Mouse (Mus musculus) CH12.LX (cell line): Measurements from ENCODE around the gene Xcl1. TPM values are rescaled to one million over a fixed set of nuclear protein-coding genes. Genes with fewer than 3 reads are reported as not detected.

ENCODE experiments used
- DNase-seq: peaks from one replicate; pipeline ENCODE4 v3.0.0-alpha.2; 2013; ENCODE audit errors: extremely low read depth
- H3K27ac ChIP-seq: 2 replicates; pipeline ENCODE4 v1.5.1; 2012; ENCODE audit warnings: low read depth, mild to moderate bottlenecking, control low read depth, moderate library complexity; ENCODE audit not compliant: insufficient read depth
- H3K27me3 ChIP-seq: replicated peaks from 2 replicates; pipeline ENCODE3; 2012; ENCODE audit warnings: inconsistent platforms
- H3K36me3 ChIP-seq, 2 experiments: replicated peaks in 1 of 2; 2 replicates each; pipeline versions ENCODE3 to v1.6.1; 2012; ENCODE audit warnings: inconsistent platforms in 1 of 2, low read length in 1 of 2, mild to moderate bottlenecking in 1 of 2, mixed read lengths in 1 of 2, moderate library complexity in 1 of 2; ENCODE audit not compliant: control insufficient read depth in 1 of 2, insufficient read depth in 1 of 2
- H3K4me1 ChIP-seq, 2 experiments: 2 replicates each; pipeline ENCODE4 v1.6.1; 2012; ENCODE audit warnings: inconsistent platforms in 1 of 2, moderate library complexity in 1 of 2; ENCODE audit not compliant: insufficient read depth in 2 of 2, control insufficient read depth in 1 of 2
- H3K4me2 ChIP-seq: 2 replicates; pipeline ENCODE4 v1.6.1; 2012; ENCODE audit warnings: low read depth, mild to moderate bottlenecking, control low read depth; ENCODE audit not compliant: poor library complexity, insufficient read depth, severe bottlenecking
- H3K4me3 ChIP-seq, 3 experiments: fragments of 150-350 bp in 1 of 3; sonication (generic) in 1 of 3; replicated peaks in 1 of 3; 2 replicates each; pipeline versions ENCODE3 to v1.5.1; 2011 to 2012; ENCODE audit warnings: low read depth in 2 of 3, low read length in 2 of 3, mild to moderate bottlenecking in 2 of 3, moderate library complexity in 2 of 3, control low read depth in 1 of 3, improper control_type of control experiment in 1 of 3, inconsistent platforms in 1 of 3, mixed read lengths in 1 of 3; ENCODE audit not compliant: poor library complexity in 1 of 3
- H3K79me2 ChIP-seq: replicated peaks from 2 replicates; pipeline ENCODE4 v1.6.1; 2012; ENCODE audit warnings: mild to moderate bottlenecking, moderate library complexity; ENCODE audit not compliant: control insufficient read depth, poor library complexity, insufficient read depth, severe bottlenecking; ENCODE audit errors: extremely low read depth
- H3K9ac ChIP-seq: 2 replicates; pipeline ENCODE4 v1.6.1; 2012; ENCODE audit warnings: low read depth, mild to moderate bottlenecking, control low read depth, moderate library complexity; ENCODE audit not compliant: insufficient read depth
- H3K9me3 ChIP-seq: replicated peaks from 2 replicates; pipeline ENCODE3; 2012; ENCODE audit warnings: low read length, inconsistent platforms, mixed read lengths
- BHLHE40 ChIP-seq: IDR thresholded peaks from 2 replicates; pipeline ENCODE4 v1.6.1; 2011; ENCODE audit warnings: mild to moderate bottlenecking, low read depth, low read length, improper control_type of control experiment
- CHD1 ChIP-seq: IDR thresholded peaks from 2 replicates; pipeline ENCODE4 v1.6.1; 2012; ENCODE audit warnings: low read depth, low read length, improper control_type of control experiment, inconsistent platforms
- CHD2 ChIP-seq: IDR thresholded peaks from 2 replicates; pipeline ENCODE4 v1.6.1; 2011; ENCODE audit warnings: low read length, improper control_type of control experiment
- ELF1 ChIP-seq: IDR thresholded peaks from 2 replicates; pipeline ENCODE4 v1.6.1; 2014; ENCODE audit warnings: low read depth, mild to moderate bottlenecking, inconsistent platforms, low read length, improper control_type of control experiment
- GABPA ChIP-seq: IDR thresholded peaks from 2 replicates; pipeline ENCODE4 v1.6.1; 2012; ENCODE audit warnings: low read depth, low read length, improper control_type of control experiment, inconsistent platforms; ENCODE audit not compliant: insufficient replicate concordance
- HCFC1 ChIP-seq: IDR thresholded peaks from 2 replicates; pipeline ENCODE4 v1.6.1; 2012; ENCODE audit warnings: low read depth, mild to moderate bottlenecking, inconsistent platforms, low read length, improper control_type of control experiment
- JUN ChIP-seq: IDR thresholded peaks from 2 replicates; pipeline ENCODE4 v1.6.1; 2011; ENCODE audit warnings: low read depth, mild to moderate bottlenecking, low read length, improper control_type of control experiment, moderate library complexity; ENCODE audit not compliant: insufficient read depth
- JUND ChIP-seq: conservative IDR thresholded peaks from 2 replicates; pipeline ENCODE4 v1.6.1; 2011; ENCODE audit warnings: low read depth, low read length, improper control_type of control experiment
- KAT2A ChIP-seq: IDR thresholded peaks from 2 replicates; pipeline ENCODE4 v1.6.1; 2012; ENCODE audit warnings: low read length, improper control_type of control experiment, inconsistent platforms; ENCODE audit not compliant: insufficient replicate concordance
- MAFK ChIP-seq: IDR thresholded peaks from 2 replicates; pipeline ENCODE4 v1.6.1; 2011; ENCODE audit warnings: low read length, improper control_type of control experiment; ENCODE audit not compliant: insufficient replicate concordance
- MAX ChIP-seq: IDR thresholded peaks from 2 replicates; pipeline ENCODE4 v1.6.1; 2011; ENCODE audit warnings: low read length, improper control_type of control experiment
- MEF2A ChIP-seq: IDR thresholded peaks from 2 replicates; pipeline ENCODE4 v1.6.1; 2014; ENCODE audit warnings: low read depth, mild to moderate bottlenecking, inconsistent platforms, low read length, improper control_type of control experiment, borderline replicate concordance
- NELFE ChIP-seq: IDR thresholded peaks from 2 replicates; pipeline ENCODE4 v1.6.1; 2011; ENCODE audit warnings: low read depth, low read length, improper control_type of control experiment
- RAD21 ChIP-seq: IDR thresholded peaks from 2 replicates; pipeline ENCODE4 v1.6.1; 2011; ENCODE audit warnings: low read depth, mild to moderate bottlenecking, low read length, improper control_type of control experiment, moderate library complexity
- SIN3A ChIP-seq: IDR thresholded peaks from 2 replicates; pipeline ENCODE4 v1.6.1; 2012; ENCODE audit warnings: low read length, improper control_type of control experiment, inconsistent platforms
- UBTF ChIP-seq: IDR thresholded peaks from 2 replicates; pipeline ENCODE4 v1.6.1; 2012; ENCODE audit warnings: low read depth, mild to moderate bottlenecking, inconsistent platforms, low read length, improper control_type of control experiment, moderate library complexity
- USF2 ChIP-seq: conservative IDR thresholded peaks from 2 replicates; pipeline ENCODE4 v1.6.1; 2011; ENCODE audit warnings: low read depth, low read length, improper control_type of control experiment
- ZKSCAN1 ChIP-seq: IDR thresholded peaks from 2 replicates; pipeline ENCODE4 v1.6.1; 2012; ENCODE audit warnings: low read depth, inconsistent platforms, low read length, improper control_type of control experiment, borderline replicate concordance
- ZNF384 ChIP-seq: IDR thresholded peaks from 2 replicates; pipeline ENCODE4 v1.6.1; 2012; ENCODE audit warnings: low read depth, low read length, improper control_type of control experiment, inconsistent platforms
- dilution Hi-C: fragments of 300-500 bp; cut with MboI; formaldehyde crosslinking; loops from 2 replicates; pipeline ENCODE4 v1.14.3; 2020; ENCODE audit warnings: low sequenced_read_pairs; ENCODE audit not compliant: extremely low pct_unique_long_range_greater_than_20kb, extremely low pct_ligation_motif_present
- in situ Hi-C: fragments of 300-500 bp; cut with MboI; formaldehyde crosslinking; loops from 3 replicates; pipeline ENCODE4 v1.14.3; 2019; ENCODE audit warnings: low sequenced_read_pairs, low pct_ligation_motif_present, low pct_unique_long_range_greater_than_20kb, mixed read lengths
- polyA plus RNA-seq: library from polyadenylated mRNA; unstranded; fragments of >175 nt; gene quantifications from 2 replicates; pipeline ENCODE4 v1.2.1, GENCODE M21; 2012; ENCODE audit warnings: low read depth; ENCODE audit not compliant: insufficient read length
- total RNA-seq, 2 experiments: library from RNA; depleted of rRNA; stranded (reverse); fragments of 300-350 nt in 1 of 2; fragments of >200 nt in 1 of 2; gene quantifications; 2 replicates each; pipeline ENCODE4 v1.2.3; 2012 to 2014

Xcl1 gene
- total and polyA plus RNA-seq, 3 experiments, result 0.46 to 0.68 TPM; not detected in 1

- Histone ChIP-seq H3K4me1 (peaks cover 3 to 65% of the 10 kb centered on the region in 2 experiments; a peak in 3 of 4 replicates), H3K79me2 (no peaks in the 10 kb centered on the region), H3K4me2 (no peak overlapping the region), H3K27me3 (no peaks in the 10 kb centered on the region), H3K36me3 (no peaks in the 10 kb centered on the region), H3K9me3 (no peaks in the 10 kb centered on the region), H3K27ac (no peak overlapping the region), H3K9ac (no peak overlapping the region)
- dilution Hi-C loops (no loop called here), in situ Hi-C loops (no loop called here)
- no peak for DNase-seq
- TF ChIP-seq ZNF384 (peak; percentile 78), BHLHE40 (no peak), NELFE (no peak), UBTF (no peak), MAFK (no peak), HCFC1 (no peak), JUND (no peak)
- TF ChIP-seq, all 38 proteins: peak for 1
- H3K4me3 ChIP-seq, result no peak overlapping the region
Measured at GRCm38 (mm10) chr1:164957974-164958373, 22.6 kb upstream of the Xcl1 start.

DNA sequence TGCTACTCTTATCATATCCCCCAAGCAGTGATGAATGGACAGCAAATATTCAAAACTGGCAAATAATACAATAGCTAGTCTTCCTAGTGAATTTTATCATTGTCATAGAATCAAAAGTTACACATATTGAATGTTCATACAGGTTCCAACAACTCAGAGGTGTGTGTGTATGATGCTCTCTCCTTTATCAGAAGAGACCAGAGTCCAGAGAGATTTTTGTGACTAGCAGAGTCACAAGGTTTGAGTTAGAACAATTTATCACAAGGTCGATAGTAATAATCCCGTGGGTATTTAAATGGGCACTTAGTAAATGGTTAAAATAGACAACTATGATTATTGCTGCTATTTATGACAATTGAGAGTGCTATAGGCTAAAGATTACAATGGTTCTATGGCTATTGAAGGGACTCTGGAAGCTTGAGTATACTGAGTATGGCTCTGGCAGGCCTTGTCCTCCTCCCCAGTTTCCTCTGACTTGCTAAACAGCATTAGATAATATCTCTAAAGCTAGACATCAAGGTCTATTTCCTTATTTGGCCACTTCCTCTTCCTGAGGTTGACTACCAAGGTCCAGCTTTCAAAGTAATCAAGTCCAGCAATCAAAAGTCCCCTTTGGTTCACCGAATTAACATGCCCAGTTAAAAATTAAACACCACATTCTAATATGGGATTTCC, 21.5 kb upstream of the Xcl1 start:
- no peaks in the 10 kb centered on the region for H3K36me3 ChIP-seq
- no peaks in the 10 kb centered on the region for H3K27me3 ChIP-seq
- in situ Hi-C loops, result no loop called here
- H3K4me1 ChIP-seq, result peaks cover 3 to 67% of the 10 kb centered on the region in 2 experiments; a peak in 3 of 4 replicates
- no peak overlapping the region for H3K4me3 ChIP-seq
- H3K4me2 ChIP-seq, result no peak overlapping the region
- no peak for DNase-seq
- no peaks in the 10 kb centered on the region for H3K9me3 ChIP-seq
- dilution Hi-C loops, result no loop called here
- H3K9ac ChIP-seq, result no peak overlapping the region
- H3K79me2 ChIP-seq, result no peaks in the 10 kb centered on the region
- no peak overlapping the region for H3K27ac ChIP-seq
- TF ChIP-seq CHD2 (no peak), SIN3A (no peak), KAT2A (no peak), USF2 (no peak), ZKSCAN1 (no peak), MEF2A (no peak), ELF1 (no peak), MAX (no peak), BHLHE40 (no peak), JUN (no peak), CHD1 (no peak), MAFK (no peak), RAD21 (no peak), GABPA (no peak)
